Mouse (Mus musculus): ENCODE measurements at regions not wholly inside any gene's neighbourhood (a gene's known extent, or its start where the extent isn't known, plus 50 kb on each side); places are given as distances from the start of the nearest gene placed in this dataset.

DNA sequence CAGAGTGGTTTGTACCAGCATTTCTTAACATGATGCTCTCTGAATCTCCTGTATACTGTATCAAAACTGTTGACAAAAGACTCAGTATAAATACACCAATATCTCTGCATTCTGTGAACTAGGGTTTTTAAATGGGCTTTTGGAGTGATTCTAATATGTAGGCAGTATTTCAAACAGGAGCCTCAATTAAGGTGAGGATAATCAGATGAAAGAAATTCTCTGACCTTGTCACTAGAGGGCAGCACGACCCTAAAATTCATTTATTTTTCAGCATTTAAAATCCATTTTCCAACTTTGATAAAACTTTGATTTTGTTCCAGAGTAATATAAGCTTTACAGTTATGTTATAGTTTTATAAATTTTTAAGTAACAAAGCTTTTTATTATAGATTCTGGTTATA, 114.5 kb downstream of the Rfx6 start:
- no peaks in the 10 kb centered on the region for H3K4me1 ChIP-seq
- no peaks in the 10 kb centered on the region for H3K36me3 ChIP-seq
- H3K9ac ChIP-seq (replicated peaks): no peak overlapping the region
- H3K4me3 ChIP-seq (replicated peaks): no peak overlapping the region
- no peak overlapping the region for H3K27ac ChIP-seq (replicated peaks)
- H3K4me2 ChIP-seq: no peak overlapping the region
- ATAC-seq (ENCODE audit: low FRiP score): no peak
- H3K27me3 ChIP-seq (replicated peaks): no peaks in the 10 kb centered on the region
- no peaks in the 10 kb centered on the region for H3K9me3 ChIP-seq (replicated peaks)
- 0% methylated on average over 1 of the region's 1 CpGs for WGBS

DNA sequence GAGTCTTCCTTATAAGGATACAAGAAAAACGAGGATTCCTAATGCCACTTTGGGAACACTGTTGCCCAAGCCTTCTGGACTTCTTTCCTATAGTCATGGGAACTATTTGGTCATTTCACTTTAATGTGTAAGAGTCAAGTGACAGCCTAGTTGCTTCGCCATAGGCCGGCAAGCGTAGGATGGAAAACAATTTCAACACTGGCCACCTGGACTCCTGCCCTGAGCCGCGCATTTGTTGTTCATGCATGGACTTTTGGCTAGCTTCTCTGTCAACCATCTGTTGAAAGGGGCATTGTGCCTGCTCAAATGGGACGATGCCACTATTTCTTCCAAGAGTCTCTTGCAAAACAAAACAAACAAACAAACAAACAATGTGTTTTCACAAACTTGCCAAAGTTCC, 116.3 kb downstream of the Rfx6 start:
- Histone ChIP-seq H3K36me3 (no peaks in the 10 kb centered on the region), H3K4me2 (no peak overlapping the region), H3K27me3 (replicated peaks) (no peaks in the 10 kb centered on the region), H3K4me3 (replicated peaks) (no peak overlapping the region), H3K9me3 (replicated peaks) (no peaks in the 10 kb centered on the region), H3K27ac (replicated peaks) (no peak overlapping the region), H3K9ac (replicated peaks) (no peak overlapping the region), H3K4me1 (no peaks in the 10 kb centered on the region)
- 87% methylated on average over 7 of the region's 7 CpGs for WGBS
- no peak for ATAC-seq (ENCODE audit: low FRiP score)

DNA sequence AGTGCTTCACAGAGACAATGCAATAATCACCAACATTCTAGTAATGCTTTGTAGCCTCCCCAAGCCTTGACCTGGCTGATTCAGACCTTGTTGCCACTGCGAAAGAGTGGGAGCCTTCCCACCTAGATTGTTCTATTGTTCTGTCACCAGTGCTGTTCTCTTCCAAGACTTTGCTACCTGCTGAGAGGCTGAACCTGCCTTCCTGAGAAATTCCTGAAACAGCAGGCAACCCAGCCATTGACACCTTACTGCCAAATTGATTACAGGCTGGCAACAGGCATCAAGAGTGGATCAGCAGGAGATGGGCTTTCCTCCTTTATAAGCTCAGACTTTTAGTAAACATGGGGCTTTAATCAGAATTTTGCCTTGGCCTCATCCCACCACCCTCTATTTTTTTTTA, 139.1 kb downstream of the Rfx6 start:
- Histone ChIP-seq H3K36me3 (no peaks in the 10 kb centered on the region), H3K27me3 (replicated peaks) (no peaks in the 10 kb centered on the region), H3K4me2 (no peak overlapping the region), H3K9ac (replicated peaks) (no peak overlapping the region), H3K4me3 (replicated peaks) (no peak overlapping the region), H3K27ac (replicated peaks) (no peak overlapping the region), H3K4me1 (no peaks in the 10 kb centered on the region), H3K9me3 (replicated peaks) (no peaks in the 10 kb centered on the region)
- WGBS: 42% methylated on average over 1 of the region's 1 CpGs
- ATAC-seq (ENCODE audit: low FRiP score): no peak

DNA sequence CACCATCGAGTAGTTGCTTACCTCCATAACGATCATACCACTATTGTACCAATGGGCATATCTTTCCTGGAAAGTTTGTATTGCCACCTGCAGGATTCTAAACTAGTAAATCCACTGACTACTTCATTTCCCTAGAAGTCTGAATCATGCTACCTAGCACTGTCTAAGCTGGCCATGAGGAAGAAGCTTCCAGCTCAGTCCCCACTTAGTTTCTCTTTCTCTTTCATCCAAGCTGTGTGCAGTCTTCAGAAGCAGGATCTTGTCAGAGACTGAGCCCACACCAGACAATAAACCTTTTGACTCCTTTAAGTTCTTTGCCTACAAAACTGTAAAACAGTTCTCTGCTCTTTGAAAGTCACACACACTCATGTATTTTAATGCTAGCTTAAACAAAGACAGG, 146.3 kb downstream of the Rfx6 start:
- no peaks in the 10 kb centered on the region for H3K36me3 ChIP-seq
- WGBS: 97% methylated on average over 2 of the region's 2 CpGs
- no peak overlapping the region for H3K4me3 ChIP-seq (replicated peaks)
- H3K4me2 ChIP-seq: no peak overlapping the region
- H3K9me3 ChIP-seq (replicated peaks): no peaks in the 10 kb centered on the region
- no peak overlapping the region for H3K9ac ChIP-seq (replicated peaks)
- ATAC-seq (ENCODE audit: low FRiP score): no peak
- no peak overlapping the region for H3K27ac ChIP-seq (replicated peaks)
- H3K4me1 ChIP-seq: no peaks in the 10 kb centered on the region
- no peaks in the 10 kb centered on the region for H3K27me3 ChIP-seq (replicated peaks)

DNA sequence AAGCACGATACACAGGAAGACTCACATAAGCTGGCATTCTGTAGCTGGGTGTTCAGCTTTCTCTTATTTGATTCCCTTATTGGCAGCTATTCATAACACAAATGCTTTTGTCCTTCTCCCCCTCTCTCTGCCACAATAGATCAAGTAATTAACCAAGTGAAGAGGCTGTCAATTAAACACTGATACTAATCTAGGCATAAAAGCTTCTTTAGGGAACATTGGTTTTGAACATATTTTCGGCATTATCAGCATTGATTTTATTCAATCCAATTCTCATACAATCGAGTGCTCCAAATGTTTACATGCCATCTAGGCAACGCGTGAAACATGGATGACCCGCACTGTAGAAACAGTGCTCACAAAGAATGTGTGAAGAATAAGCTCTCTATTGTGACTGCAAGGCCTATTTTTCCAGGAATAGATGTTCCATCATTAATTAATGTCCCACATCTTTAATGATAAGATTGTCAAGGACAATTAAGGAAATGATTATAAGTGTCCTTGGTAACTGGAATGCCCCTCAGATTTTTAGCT, 148.9 kb downstream of the Rfx6 start:
- Histone ChIP-seq H3K9ac (replicated peaks) (no peak overlapping the region), H3K4me3 (replicated peaks) (no peak overlapping the region), H3K36me3 (no peaks in the 10 kb centered on the region), H3K4me1 (no peaks in the 10 kb centered on the region), H3K27ac (replicated peaks) (no peak overlapping the region), H3K4me2 (no peak overlapping the region), H3K27me3 (replicated peaks) (no peaks in the 10 kb centered on the region), H3K9me3 (replicated peaks) (no peaks in the 10 kb centered on the region)
- no peak for ATAC-seq (ENCODE audit: low FRiP score)
- WGBS: 77% methylated on average over 6 of the region's 6 CpGs

DNA sequence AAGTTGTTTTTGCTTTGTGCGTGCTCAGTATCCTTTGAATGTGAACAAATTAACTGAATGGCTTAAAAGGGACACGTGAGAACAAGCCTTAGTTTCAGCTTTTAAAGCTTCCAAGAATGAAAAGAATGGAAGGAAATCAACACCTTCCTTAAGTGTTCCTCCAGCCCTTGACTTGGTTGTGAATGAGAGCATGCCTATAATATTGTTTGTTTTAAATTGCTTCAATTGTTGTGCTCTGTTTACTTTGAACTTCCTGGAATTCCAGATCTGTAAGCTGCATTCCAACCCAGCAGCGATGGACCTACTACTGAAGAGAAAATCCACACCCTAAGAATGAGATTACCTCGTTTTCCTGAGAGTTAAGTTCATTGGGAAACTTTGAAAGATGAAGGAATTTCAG, 154.9 kb downstream of the Rfx6 start:
- H3K27ac ChIP-seq (replicated peaks): no peak overlapping the region
- ATAC-seq (ENCODE audit: low FRiP score): no peak
- H3K27me3 ChIP-seq (replicated peaks): no peaks in the 10 kb centered on the region
- H3K9ac ChIP-seq (replicated peaks): no peak overlapping the region
- no peak overlapping the region for H3K4me3 ChIP-seq (replicated peaks)
- no peaks in the 10 kb centered on the region for H3K36me3 ChIP-seq
- WGBS: 69% methylated on average over 4 of the region's 4 CpGs
- no peak overlapping the region for H3K4me2 ChIP-seq
- H3K4me1 ChIP-seq: no peaks in the 10 kb centered on the region
- no peaks in the 10 kb centered on the region for H3K9me3 ChIP-seq (replicated peaks)

DNA sequence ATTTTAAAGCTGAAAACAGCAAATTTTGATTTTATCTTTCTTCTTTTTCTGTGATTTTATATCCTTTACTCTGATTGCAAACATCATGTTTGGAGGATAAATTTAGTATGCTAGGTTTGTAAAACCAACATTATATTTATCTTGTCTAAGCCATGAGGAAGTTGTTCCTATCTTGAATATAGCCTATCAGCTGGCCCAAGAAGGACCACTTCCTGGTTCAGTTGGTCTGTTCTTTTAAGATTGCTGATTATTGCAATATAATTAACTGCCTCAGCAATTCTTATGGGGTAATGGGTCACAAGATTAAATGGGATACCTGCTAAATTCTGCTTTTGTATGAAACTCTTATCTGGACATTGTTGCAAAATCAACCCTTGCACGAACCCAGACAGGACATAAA, 165.5 kb downstream of the Rfx6 start:
- H3K4me3 ChIP-seq (replicated peaks): no peak overlapping the region
- 94% methylated on average over 1 of the region's 1 CpGs for WGBS
- H3K36me3 ChIP-seq: no peaks in the 10 kb centered on the region
- H3K9ac ChIP-seq (replicated peaks): no peak overlapping the region
- H3K4me2 ChIP-seq: no peak overlapping the region
- H3K4me1 ChIP-seq: no peaks in the 10 kb centered on the region
- H3K9me3 ChIP-seq (replicated peaks): no peaks in the 10 kb centered on the region
- H3K27ac ChIP-seq (replicated peaks): no peak overlapping the region
- H3K27me3 ChIP-seq (replicated peaks): no peaks in the 10 kb centered on the region
- ATAC-seq (ENCODE audit: low FRiP score): no peak

DNA sequence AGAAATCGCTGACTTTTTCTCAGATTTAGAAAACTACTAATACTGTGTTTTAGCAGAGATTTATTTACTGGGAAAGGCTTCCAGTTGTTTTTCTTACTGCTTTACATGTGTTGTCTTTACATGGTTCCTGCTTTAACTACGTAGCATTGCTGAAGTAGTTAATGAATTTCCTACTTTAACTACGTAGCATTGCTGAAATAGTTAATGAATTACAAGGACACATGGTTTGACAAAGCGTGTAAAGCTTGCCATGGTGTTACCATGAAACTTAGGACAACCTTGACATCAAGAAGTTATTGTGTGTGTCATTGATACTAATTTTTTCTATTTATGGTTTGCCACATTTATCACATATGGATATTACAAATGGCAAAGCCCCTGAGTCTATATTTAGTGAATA, 168.7 kb downstream of the Rfx6 start:
- Histone ChIP-seq H3K9ac (replicated peaks) (no peak overlapping the region), H3K4me2 (no peak overlapping the region), H3K36me3 (no peaks in the 10 kb centered on the region), H3K4me1 (no peaks in the 10 kb centered on the region), H3K9me3 (replicated peaks) (no peaks in the 10 kb centered on the region), H3K27me3 (replicated peaks) (no peaks in the 10 kb centered on the region), H3K4me3 (replicated peaks) (no peak overlapping the region), H3K27ac (replicated peaks) (no peak overlapping the region)
- 72% methylated on average over 4 of the region's 4 CpGs for WGBS
- ATAC-seq (ENCODE audit: low FRiP score): no peak

DNA sequence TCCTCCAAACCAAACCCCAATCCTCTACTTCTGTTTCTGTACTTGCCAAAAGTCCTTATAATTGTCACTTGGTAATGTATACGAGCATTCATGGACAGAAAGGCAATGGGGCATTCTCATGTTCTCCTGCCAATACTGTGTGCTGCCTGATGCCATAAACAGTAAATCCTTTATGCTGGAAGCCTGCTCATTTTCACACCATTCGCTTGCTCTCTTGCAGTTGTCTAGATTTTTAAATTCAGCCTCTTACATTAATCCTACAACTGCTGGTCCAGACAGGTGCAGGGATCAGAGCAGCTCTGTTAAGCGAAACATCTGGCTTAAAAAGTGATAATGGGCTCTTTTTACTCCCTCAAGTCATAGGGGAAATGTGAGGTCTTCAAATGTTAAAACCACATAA, 152.9 kb upstream of the Vgll2 start:
- Histone ChIP-seq H3K27me3 (replicated peaks) (no peaks in the 10 kb centered on the region), H3K4me2 (no peak overlapping the region), H3K9me3 (replicated peaks) (no peaks in the 10 kb centered on the region), H3K36me3 (no peaks in the 10 kb centered on the region), H3K4me3 (replicated peaks) (no peak overlapping the region), H3K27ac (replicated peaks) (no peak overlapping the region), H3K9ac (replicated peaks) (no peak overlapping the region), H3K4me1 (no peaks in the 10 kb centered on the region)
- no peak for ATAC-seq (ENCODE audit: low FRiP score)
- WGBS: 75% methylated on average over 3 of the region's 3 CpGs

DNA sequence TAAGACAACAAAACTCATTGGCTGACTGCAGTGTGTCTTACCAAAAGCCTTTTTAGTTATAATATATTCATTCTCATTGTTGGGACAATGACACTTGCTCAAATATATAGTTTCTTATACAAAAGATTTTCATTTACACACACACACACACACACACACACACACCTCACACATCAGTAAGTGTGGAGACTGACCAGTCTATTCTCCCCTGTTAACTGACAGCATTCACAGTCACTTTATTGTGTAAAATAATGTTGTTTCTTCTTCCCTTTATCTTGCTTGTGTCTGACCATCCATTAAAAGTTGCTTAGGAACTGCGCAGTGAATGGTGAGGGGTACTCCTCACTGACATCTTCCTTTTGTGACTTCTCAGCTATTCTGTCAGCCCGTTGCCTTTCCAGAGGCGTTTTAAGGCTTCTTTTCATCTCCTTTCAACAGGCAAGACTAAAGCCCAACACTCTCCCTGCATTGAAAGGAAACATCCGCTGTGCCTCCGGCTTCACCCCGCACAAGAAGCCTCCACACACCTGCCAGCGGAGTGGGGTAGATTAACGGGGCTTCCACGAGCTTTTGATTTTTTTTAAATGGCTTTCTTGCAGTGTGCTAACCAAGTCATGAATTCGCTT, 111.1 kb upstream of the Vgll2 start:
- H3K4me1 ChIP-seq: no peaks in the 10 kb centered on the region
- no peak for ATAC-seq (ENCODE audit: low FRiP score)
- H3K9ac ChIP-seq (replicated peaks): no peak overlapping the region
- H3K27ac ChIP-seq (replicated peaks): no peak overlapping the region
- H3K4me2 ChIP-seq: peak overlapping the region; percentile 42
- H3K27me3 ChIP-seq (replicated peaks): no peaks in the 10 kb centered on the region
- no peak overlapping the region for H3K4me3 ChIP-seq (replicated peaks)
- WGBS: 10% methylated on average over 10 of the region's 10 CpGs
- H3K36me3 ChIP-seq: no peaks in the 10 kb centered on the region
- H3K9me3 ChIP-seq (replicated peaks): no peaks in the 10 kb centered on the region

DNA sequence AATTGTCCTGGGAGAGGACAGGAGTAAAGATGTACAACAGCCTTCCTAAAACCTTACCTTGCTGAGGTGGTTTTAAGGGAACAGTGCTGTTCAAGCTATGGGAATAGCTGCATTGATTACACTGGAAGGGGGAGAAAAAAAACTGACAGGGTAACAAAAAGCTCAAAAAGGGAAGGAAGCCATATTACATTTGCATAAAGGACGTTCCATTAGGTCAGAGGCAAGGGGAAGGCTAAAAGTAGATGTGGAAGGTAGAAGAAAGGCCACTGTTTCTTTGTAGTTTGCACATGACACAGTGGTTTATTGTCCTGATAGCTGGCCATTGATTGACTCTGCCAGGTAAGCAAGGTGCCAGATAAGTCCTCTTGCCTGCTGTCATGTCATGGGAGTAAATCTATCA, 110.2 kb upstream of the Vgll2 start:
- H3K36me3 ChIP-seq: no peaks in the 10 kb centered on the region
- H3K4me3 ChIP-seq (replicated peaks): no peak overlapping the region
- WGBS: 41% methylated on average over 1 of the region's 1 CpGs
- no peaks in the 10 kb centered on the region for H3K9me3 ChIP-seq (replicated peaks)
- no peaks in the 10 kb centered on the region for H3K4me1 ChIP-seq
- H3K4me2 ChIP-seq: no peak overlapping the region
- no peak overlapping the region for H3K27ac ChIP-seq (replicated peaks)
- H3K9ac ChIP-seq (replicated peaks): no peak overlapping the region
- H3K27me3 ChIP-seq (replicated peaks): no peaks in the 10 kb centered on the region
- no peak for ATAC-seq (ENCODE audit: low FRiP score)

DNA sequence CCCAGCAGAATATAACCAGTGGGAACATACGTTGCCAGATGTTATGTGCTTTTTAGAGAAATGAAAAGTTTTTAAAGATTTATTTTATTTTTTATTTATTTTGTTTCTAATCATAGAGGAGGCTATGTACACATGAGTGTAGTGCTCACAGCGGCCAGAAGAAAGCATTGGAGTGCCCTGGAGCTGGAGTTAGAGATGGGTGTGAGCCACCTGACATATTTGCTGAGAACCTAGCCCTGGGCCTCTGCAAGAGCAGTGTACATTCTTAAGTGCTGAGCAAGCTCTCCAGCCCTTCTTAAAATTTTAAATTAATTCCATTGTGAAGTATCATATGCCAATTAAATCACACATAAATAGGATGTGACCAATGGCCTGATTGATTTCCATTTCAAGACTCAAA, 95.7 kb upstream of the Vgll2 start:
- ATAC-seq (ENCODE audit: low FRiP score): no peak
- Histone ChIP-seq H3K4me2 (no peak overlapping the region), H3K27ac (replicated peaks) (no peak overlapping the region), H3K9me3 (replicated peaks) (no peaks in the 10 kb centered on the region), H3K27me3 (replicated peaks) (no peaks in the 10 kb centered on the region), H3K4me1 (no peaks in the 10 kb centered on the region), H3K36me3 (no peaks in the 10 kb centered on the region), H3K4me3 (replicated peaks) (no peak overlapping the region), H3K9ac (replicated peaks) (no peak overlapping the region)
- 86% methylated on average over 2 of the region's 2 CpGs for WGBS

DNA sequence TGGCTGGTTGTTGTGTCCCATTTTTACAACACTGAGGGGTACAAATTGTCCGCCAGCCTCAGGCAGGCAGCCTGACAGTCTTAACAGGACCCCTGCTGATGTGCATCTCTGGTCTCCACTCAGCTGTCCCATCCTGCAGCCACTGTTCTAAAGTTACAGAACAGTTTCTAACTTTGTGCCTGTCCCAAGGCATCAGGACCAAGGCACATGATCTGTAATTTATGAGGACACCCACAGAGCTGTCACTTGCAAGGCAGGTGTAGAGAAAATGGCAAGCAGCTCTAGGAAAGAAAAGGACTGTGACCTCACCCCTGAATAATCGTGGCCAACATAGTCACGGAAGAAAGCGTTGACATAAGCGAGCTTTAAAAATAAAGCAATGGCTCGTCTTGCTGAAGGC, 93.0 kb upstream of the Vgll2 start:
- no peak overlapping the region for H3K4me2 ChIP-seq
- no peaks in the 10 kb centered on the region for H3K36me3 ChIP-seq
- H3K9ac ChIP-seq (replicated peaks): no peak overlapping the region
- no peak overlapping the region for H3K4me3 ChIP-seq (replicated peaks)
- no peaks in the 10 kb centered on the region for H3K9me3 ChIP-seq (replicated peaks)
- no peak for ATAC-seq (ENCODE audit: low FRiP score)
- H3K4me1 ChIP-seq: no peaks in the 10 kb centered on the region
- 64% methylated on average over 6 of the region's 6 CpGs for WGBS
- no peak overlapping the region for H3K27ac ChIP-seq (replicated peaks)
- no peaks in the 10 kb centered on the region for H3K27me3 ChIP-seq (replicated peaks)
